Mouse (Mus musculus) myocyte (in vitro differentiated cells): Measurements from ENCODE around the gene Rae1.

Source experiments
- E2F4 ChIP-seq: IDR thresholded peaks from one replicate; pipeline ENCODE4 v1.6.1; 2011; ENCODE audit warnings: mild to moderate bottlenecking, control low read depth, moderate library complexity; ENCODE audit not compliant: insufficient read depth
- MYOG ChIP-seq, 3 experiments: IDR thresholded peaks; one replicate each; pipeline ENCODE4 v1.6.1; 2011; ENCODE audit warnings: control low read depth in 2 of 3, low read depth in 2 of 3, mild to moderate bottlenecking in 2 of 3; ENCODE audit not compliant: insufficient read length in 2 of 3, control insufficient read depth in 1 of 3, insufficient read depth in 1 of 3
- POLR2A ChIP-seq: IDR thresholded peaks from one replicate; pipeline ENCODE4 v1.6.1; 2011; ENCODE audit warnings: low read depth, mild to moderate bottlenecking, control low read depth, moderate library complexity; ENCODE audit not compliant: insufficient read length
- POLR2AphosphoS2 ChIP-seq: IDR thresholded peaks from one replicate; pipeline ENCODE4 v1.6.1; 2011; ENCODE audit warnings: low read depth, control low read depth; ENCODE audit not compliant: insufficient read length
- TCF12 ChIP-seq: IDR thresholded peaks from one replicate; pipeline ENCODE4 v1.6.1; 2011; ENCODE audit warnings: mild to moderate bottlenecking, control low read depth; ENCODE audit not compliant: poor library complexity, insufficient read depth, severe bottlenecking
- USF1 ChIP-seq: IDR thresholded peaks from one replicate; pipeline ENCODE4 v1.6.1; 2011; ENCODE audit warnings: low read depth, mild to moderate bottlenecking, control low read depth, moderate library complexity

- TF ChIP-seq E2F4 (no peak), MYOG (IDR thresholded peaks at IDR 0.05; ENCODE audit: control insufficient read depth in 1 of 3, insufficient read depth in 1 of 3, insufficient read length in 2 of 3, low read depth in 2 of 3) (no peak), POLR2A (no peak), TCF12 (no peak), USF1 (no peak), POLR2AphosphoS2 (no peak)
Observed at GRCm38 (mm10) chr2:173036611-173037010, 36.7 kb downstream of the Rae1 start.
